Mouse (Mus musculus) gastrocnemius, adult 18-20 months (tissue): ENCODE results near the gene Micu2. TPM values are rescaled to one million over a fixed set of nuclear protein-coding genes. Genes with fewer than 3 reads are reported as not detected.
"Not testable (repeated sequence)": the region's sequence is repeated elsewhere in the genome, so short reads cannot be mapped to it uniquely, and the experiment has no call there.

Source experiments
- DNase-seq: peaks from one replicate; pipeline ENCODE4 v3.0.0; 2021; ENCODE audit warnings: low spot score
- total RNA-seq, 2 experiments: library from RNA; stranded (reverse); gene quantifications; 2 replicates each; pipeline ENCODE4 v1.2.3; 2021

The Micu2 gene
- total RNA-seq, 2 experiments from 2014 or later = 37.1 to 43.6 TPM

DNA sequence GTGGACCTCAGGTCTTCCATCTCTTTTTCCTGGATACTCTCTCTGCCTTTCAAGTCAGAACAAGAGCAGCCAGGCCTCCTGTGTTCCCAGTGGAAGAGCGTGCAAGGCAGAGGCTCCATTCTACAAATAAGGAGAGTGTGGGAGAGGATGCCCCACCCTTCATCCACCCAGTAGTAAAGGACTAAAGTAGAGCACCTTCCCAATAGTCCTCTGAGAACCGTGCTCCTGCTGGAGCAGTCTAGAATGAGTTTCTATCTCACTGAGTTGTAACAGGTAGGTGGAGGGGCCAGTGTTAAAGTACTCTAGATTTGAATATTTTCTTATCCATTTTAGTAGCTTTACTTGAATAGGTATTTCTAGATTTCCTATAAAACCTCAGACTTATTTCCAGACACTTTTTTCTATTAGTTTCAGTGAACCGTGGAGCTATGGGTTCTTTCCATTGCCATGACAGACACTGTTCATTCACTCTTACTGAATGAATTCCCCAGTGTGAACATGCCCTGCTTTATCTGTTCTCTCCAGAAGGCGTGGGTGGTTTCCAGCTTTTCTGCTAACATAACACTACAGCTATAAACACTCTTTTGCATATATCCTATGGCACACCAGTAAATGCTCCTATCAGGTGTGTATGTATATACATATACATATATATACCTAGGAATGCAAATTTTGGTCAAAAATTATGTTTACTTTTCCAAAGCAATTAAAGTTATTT is 31.8 kb downstream of the Micu2 start:
- no peak for DNase-seq

DNA sequence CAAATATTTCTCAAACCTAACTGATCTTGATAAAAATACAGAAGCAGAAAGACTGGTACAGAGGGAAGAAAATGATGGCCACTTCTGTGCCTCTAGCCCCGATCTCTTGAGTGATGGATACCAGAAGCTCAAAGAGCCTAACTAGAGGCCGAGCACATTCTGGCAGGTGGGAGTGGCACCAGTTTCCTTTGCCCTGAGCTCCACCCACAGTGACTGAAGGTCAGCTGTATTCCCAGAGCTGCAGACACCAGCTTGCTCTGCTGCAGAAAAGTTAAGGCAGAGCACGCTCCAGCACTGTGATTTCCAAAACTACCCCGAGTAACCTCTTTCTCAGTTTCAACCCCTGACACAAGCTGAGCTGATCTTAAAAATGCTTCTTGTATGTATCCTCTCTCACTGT is 37.2 kb downstream of the Micu2 start:
- DNase-seq = no peak

DNA sequence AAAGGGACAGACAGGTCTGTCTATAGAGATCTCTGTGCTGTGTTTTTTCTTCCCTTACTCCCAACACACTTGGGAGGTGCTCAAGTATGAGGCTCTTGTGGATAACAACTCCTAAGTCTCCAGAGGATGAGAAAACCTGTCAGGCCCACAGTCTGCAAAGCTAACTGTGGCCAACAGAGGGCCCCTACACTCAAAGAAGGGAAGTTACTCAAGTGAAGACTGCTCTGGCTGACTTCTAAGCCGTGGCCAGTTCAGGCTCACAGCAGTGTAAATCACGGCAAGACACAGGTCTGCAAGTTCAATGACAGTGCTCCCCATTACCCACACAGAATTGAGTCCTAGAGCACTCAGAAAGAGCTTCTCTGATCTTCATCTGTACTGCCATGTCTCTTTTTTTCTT is 48.0 kb downstream of the Micu2 start:
- peak; percentile 11 for DNase-seq

DNA sequence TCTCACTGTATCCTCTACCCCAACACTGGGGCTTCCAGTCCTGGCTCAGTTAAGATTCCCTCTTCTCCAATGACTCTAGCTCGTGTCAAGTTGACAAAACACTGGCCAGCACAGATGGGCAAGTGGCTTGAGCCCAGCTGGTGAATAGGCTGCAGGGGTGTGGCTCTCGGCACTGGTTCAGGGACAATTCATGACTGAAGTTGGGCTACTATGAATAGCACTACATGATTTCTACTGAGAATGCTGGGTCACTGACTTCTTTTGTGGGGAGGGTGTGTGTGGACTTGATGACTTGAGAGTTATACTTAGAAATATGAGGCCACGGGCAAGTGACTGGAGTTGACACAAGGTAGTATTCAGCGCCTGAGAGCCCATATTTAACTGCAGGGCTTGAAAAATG is 53.2 kb downstream of the Micu2 start:
- peak; percentile 83 for DNase-seq

DNA sequence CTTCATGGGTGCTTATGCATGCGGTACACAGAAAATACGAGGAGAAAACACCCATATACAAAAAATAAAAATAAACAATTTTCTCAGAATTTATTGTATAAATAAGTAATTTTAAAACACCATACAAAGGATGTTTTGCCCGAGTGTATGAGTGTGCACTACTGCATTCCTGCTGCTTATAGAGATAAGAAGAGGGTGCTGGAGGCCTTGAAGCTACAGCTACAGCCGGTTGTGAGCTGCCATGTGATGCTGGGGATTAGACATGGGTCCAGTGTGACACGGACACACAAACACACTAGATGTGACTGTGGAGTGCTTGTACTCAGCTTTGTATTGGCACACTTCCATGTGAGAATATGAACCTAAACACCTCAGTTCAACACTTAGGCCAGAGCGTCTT is 61.8 kb downstream of the Micu2 start:
- no peak for DNase-seq

DNA sequence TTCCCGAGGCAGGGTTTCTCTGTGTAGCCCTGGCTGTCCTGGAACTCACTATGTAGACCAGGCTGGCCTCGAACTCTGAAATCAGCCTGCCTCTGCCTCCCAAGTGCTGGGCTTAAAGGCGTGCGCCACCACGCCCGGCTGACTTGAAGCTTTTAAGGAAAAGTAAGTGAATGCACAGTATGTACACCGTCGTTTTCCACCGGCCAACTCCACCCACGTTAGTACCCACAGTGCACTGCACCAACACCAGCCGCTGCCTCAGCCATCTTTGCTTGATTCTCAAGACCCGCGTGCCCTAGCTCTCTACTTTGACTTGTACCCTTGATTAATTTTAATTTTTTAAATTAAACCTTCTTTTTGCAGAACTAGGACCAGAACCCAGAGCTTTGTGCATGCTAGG is 64.4 kb downstream of the Micu2 start:
- no peak for DNase-seq

DNA sequence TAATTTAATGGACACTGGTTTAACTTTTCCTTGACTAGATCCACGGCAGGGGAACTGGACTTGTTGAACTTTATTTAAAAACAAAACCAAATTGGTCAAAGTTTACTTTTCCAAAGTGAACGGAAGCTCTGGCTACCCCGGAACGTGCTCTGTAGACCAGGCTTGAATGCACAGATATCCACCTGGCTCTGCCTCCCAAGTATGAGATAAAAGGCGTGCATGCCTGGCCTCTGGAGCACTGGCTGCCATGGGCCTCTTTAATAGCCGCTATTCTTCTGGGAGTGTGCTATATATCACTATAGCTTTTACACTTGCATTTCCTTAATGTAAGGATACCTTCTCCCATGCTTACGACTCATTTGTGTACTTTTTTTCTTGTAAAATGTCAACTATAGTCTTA is 65.5 kb downstream of the Micu2 start:
- DNase-seq = no peak

DNA sequence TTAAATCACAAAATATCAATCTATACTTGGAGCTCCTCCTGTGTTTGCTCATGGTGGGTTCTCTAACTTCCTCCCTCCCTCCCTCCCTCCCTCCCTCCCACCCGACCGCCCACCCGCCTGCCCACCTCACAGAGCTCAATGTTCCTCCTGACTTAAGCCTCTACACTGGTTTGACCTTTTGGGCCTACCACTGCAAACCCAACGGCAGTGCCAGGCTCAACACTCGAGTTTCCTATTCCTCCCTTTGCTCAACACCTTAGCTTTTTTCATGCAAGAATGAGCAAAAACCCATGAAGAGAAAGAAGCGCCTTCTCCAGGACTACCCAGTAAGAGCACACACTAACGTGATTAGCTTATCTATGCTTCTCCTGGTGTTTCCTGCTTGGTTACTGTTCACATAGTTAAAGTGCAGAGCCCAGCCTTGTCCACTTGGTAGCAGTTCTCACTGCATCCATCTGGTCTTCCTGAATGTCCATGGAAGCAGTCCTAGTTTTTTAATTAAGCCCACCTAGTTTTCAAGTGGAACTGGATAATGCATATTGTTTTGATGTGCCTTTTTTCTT is 66.1 kb downstream of the Micu2 start:
- no peak for DNase-seq

DNA sequence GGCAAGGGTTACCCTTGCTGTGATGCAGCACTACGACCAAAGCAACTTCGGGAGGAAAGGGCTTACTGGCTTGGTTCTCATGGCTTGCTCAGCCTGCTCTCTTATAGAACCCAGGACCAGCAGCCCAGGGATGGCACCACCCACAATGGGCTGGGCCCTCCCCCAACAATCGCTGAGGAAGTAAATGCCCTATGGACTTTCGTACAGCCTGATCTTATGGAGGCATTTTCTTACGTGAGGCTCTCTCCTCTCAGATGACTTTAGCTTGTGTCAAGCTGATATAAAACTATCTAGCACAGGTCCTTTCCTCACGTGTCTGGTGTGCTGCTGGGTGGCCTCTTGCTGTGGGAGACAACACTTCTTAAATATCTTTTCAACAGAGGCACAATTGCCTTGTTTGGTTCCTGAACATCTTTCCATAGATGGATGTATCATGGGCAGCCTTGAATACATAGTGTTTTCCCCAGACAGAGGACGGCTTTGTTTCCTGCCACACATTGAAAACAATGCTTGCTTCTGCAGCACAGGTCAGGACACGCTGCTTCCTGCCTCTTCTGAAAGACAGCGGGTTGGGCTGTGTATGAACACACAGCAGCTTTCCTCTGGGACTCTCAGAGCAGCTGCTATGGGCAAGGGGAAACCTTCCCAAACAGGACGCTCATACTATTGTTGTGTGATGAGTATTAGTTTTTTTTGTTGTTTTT is 77.5 kb downstream of the Micu2 start:
- DNase-seq = no peak

DNA sequence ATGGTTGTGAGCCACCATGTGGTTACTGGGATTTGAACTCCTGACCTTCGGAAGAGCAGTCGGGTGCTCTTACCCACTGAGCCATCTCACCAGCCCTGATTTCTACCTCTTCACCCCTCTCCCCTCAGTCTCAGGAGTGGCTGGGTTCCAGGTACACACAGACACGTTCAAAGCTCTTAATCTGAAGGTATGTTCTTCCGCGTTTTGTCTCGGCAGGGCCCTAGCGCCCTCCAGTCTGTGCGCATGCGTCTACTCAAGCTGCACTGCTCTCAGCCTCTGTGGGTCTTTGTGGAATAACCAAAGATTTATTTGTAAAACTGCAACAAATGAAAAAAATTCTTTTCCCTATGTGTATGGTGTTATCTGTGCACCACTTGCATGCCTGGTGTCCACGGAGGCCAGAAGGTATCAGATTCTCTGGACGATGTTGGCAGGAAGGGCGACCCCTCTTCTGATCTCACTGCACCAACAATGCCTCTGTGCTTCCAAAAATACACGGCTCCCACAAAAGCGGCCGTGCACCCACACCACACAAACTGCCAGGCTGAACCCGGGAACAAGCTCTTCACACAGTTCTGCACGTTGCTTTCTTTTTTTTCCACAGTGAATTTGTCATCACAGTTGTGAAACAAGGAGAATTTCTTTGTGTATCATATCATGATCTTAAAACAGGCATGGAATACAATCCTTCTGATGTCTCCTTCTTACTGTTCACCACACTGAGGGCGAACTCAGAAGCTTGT is 78.3 kb downstream of the Micu2 start:
- DNase-seq = no peak

DNA sequence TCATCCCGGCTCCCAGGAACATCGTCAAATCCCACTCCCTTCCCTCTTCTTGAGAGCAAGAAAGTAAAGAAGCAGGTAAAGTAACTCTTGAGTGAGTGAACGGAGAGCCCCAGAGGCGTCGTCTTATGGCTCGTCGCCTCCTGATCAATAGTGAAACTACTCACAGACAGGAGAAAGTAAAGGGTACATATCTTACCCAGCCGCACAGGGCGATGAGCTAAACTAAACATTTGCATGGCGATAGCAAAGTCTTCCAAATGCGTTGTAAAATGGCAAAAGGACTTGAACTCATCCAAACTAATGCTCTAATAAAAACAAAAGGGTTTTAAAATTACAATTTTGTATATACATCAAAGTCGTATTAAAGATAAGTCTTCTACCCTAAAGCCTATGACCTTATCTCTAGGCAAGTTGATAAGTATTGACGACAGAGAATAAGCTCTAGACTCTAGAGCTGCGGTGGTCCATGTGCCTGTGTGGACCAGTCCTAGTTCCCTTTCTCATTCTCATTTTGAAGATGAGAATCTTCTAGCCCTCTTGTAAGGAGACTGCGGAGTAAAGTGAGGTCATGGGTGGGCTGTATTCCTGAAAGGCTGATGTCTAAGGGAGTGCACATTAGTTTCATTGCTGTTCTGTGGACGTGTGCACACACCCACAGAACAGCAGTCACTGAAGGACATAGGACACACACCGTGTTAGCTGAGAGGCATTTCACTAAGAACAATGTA is 79.8 kb downstream of the Micu2 start:
- DNase-seq = no peak

DNA sequence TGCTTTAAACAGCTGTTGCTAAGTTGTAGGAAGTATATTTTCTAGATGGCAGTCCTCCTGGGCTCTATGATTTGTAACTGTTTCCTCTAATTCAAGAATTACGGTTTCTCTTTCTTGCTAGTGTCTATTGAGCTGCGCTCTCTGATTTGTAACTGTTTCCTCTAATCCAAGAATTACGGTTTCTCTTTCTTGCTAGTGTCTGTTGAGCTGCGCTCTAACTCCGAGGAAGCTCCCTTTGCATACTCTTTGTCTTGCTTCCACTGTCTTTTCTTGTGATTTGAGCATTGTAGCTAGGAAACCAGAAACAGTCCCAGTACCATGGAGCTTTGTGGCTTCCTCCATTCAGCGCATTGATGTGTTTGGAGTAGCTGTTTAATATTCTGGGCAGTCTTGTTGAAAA is 83.7 kb downstream of the Micu2 start:
- no peak for DNase-seq

DNA sequence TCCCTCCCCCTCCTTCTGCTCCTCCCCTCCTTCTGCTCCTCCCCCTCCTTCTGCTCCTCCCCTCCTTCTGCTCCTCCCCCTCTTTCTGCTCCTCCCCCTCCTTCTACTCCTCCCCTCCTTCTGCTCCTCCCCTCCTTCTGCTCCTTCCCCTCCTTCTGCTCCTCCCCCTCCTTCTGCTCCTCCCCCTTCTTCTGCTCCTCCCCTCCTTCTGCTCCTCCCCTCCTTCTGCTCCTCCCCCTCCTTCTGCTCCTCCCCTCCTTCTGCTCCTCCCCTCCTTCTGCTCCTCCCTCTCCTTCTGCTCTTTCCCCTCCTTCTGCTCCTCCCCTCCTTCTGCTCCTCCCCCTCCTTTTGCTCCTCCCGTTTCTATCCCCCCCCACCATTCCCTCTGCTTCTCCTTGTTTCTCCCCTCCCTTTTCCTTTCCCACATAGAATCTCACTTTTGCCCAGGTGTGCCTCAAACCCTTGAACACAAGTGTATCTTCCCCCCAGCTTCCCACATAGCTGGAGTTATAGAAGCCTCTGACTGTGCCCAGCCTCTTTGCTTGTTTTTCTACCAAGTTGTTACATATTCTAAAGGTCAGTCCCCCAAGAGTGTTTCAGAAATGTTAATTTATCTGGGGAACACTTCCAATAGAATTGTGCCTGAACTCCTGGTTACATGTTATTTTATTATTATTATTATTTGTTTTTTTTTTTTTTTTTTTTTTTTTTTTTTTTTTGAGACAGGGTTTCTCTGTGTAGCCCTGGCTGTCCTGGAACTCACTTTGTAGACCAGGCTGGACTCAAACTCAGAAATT is 86.7 kb downstream of the Micu2 start:
- not testable (repeated sequence) for DNase-seq

DNA sequence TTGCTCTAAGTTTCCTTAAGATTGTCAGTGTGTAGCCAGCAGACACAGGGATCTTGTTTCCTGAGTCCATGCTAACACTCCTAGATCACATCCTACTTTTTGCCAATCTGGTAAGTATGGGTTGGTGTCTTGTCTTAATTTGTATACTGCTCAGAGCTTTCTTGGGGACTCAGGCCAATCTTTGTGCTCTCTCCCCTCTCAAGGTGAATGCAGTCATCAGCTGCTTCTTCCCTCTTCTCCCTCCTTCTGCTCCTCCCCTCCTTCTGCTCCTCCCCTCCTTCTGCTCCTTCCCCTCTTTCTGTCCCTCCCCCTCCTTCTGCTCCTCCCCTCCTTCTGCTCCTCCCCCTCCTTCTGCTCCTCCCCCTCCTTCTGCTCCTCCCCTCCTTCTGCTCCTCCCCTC is 87.3 kb downstream of the Micu2 start:
- not testable (repeated sequence) for DNase-seq

DNA sequence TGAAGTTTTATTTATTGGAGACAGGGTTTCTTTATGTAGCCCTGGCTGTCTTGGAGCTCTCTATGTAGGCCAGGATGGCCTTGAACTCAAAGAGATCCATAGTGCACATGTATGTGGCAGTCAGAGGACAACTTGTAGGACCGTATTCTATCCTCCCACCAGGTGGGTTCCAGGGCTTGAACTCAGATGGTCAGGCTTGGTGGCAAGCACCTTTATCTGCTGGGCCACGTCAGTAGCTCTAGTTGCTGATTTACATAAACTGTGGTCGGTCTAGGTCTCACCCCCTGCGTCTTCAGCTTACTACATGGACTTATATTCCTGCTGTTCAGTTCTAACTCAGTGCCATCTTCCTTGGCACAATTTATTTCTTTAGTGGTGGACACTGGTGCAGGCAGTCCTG is 87.7 kb downstream of the Micu2 start:
- DNase-seq = no peak

DNA sequence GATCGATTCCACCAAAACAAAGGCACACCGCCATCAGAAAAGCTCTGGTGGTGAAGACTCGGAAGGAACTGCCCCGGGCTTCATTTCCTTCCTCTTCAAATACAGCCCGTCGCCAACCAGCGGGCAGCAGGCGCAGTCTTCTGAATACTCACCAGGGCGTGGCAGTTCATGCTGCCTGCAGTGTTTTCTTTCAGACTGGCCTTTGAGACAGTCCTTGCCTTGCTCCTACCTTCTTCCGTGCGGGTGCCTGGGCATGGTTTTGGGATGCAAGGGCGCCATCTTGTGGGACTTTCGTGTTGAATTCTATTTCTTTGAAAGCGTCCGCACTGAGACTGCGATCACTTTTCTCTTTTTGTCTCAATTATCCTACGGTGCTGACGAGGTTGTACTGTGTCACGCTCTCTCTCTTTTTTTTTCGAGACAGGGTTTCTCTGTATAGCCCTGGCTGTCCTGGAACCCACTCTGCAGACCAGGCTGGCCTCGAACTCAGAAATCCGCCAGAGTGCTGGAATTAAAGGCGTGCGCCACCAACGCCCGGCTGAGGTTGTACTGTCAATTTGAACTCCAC is 88.5 kb downstream of the Micu2 start:
- peak; percentile 87 for DNase-seq

DNA sequence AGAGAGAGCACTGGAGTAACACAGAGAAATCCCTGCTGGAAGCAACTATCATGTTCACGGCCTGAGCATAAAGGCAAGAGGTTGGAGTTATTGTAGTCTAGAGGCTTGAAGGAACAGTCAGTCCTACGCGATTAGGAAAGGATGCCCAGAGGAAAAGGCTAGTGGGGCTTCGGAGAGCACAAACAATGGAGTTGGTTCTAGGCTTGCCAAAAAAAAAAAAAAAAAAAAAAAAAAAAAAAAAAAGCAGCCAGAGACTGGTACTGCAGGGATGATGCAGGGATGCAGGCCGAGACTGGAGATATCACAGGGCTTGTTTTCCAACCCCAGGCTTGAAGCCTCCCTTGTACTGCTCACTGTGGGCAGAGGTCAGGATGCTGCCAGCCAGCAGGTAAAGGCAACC is 89.8 kb downstream of the Micu2 start:
- DNase-seq = no peak

DNA sequence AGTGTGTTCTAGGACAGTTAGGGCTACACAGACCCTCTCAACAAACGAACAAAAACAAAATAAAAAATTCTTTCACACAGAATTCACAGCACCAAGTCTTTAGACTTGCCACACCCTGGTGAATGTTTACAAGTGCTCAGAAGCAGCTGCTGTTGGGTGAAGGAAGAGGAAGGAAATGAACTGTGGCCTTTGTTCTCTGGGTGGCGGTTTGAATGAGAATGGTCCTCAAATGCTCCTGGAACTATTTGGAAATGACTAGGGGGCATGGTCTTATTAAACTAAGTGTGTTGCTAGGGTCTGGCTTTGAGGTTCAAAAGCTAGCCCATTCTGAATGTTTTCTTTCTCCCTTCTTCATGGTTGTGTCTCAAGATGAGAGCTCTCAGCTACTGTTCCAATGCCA is 90.6 kb downstream of the Micu2 start:
- DNase-seq = no peak

DNA sequence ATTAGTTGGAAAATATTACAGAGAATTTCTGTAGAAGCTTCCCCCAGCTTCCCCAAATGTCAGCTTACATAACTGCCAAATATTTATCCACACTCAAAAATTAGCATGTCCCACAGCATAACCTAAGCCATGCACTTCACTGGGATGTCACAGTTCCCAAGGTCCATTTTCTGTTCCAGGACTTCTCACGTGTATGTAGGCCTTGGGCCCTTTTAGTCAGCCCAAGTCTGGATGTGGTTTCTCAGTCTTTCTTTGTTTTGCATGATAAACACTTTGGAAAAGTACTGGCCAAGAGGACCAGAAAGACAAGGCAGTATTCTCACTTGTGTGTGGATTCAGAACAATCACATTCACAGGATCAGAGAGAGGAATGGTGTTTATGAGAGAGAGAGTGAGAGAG is 97.1 kb downstream of the Micu2 start:
- no peak for DNase-seq

DNA sequence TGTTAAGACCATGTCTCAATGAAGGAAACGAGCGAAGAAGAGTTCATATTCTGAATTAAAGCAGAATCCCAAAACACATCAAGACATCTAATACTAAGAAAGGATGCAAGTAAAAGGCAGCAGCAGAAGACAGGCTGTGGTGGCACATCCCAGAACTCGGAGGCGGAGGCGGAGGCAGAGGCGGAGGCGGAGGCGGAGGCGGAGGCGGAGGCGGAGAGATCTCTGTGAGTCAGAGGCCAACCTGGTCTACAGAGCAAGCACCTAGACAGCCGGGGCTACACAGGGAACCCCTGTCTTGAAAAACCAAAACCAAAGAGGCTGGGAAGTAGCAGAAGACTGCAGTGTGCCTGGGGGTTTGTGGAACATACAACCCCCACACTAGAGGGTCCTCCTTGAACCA is 102.2 kb downstream of the Micu2 start:
- no peak for DNase-seq
